6 mouse cellular contexts compared by ENCODE assay signal in the genomic region with DNA sequence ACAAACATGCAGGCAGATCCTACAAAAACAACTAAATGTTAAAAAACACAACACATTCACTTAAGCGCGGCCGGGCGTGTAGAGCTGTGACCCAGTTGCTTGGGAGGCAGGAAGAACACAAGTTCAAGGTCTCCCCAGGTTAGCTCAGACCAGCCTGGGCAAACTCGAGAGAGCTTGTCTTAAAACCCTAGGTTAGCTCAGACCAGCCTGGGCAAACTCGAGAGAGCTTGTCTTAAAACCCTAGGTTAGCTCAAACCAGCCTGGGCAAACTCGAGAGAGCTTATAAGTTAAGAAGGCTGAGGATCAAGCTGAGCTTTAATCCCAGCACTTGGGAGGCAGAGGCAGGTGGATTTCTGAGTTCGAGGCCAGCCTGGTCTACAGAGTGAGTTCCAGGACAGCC. TPM values are rescaled to one million over a fixed set of nuclear protein-coding genes. Genes with fewer than 3 reads are reported as not detected.
DNase-seq lines count a peak whose midpoint lies in the region.

No protein-coding gene starts in this region.

- intact Hi-C loops in left cerebral cortex, postnatal 14 days (cut with DNase I): loop anchor here (5.0 to 10.0 kb wide), 2 partner anchors 35 to 577 kb away; no protein-coding TSS in a partner anchor

- DNase-seq in T-cell, adult 2 months (ENCODE audit: low spot score): peak; percentile 0
- DNase-seq in gastrocnemius, adult 18-20 months (ENCODE audit: low spot score): peak; percentile 10
- peak; percentile 10 for DNase-seq in kidney, postnatal 10 days
- DNase-seq in left cerebral cortex, postnatal 14 days (ENCODE audit: low spot score in 2 of 2): peak; percentile 3 to 9
- peak; percentile 42 for DNase-seq in testis, postnatal 10 days (ENCODE audit: low spot score)
- DNase-seq in thymus, postnatal 4 days: peak; percentile 8

RNA-seq across cellular contexts. Expression of gene Mccc2, which starts 42.3 kb away (rescaled TPM):
- total RNA-seq in gastrocnemius, adult 18-20 months (2021): 10 to 100 TPM; 29.2 to 33.6 TPM
- total RNA-seq in left cerebral cortex, postnatal 14 days (2021): 10 to 100 TPM; 23.9 to 26.2 TPM

RNA-seq across cellular contexts. Expression of gene Bdp1, which starts 46.1 kb away (rescaled TPM):
- 10 to 100 TPM; 14.3 to 15.3 TPM for total RNA-seq in gastrocnemius, adult 18-20 months (2021)
- 10 to 100 TPM; 36.0 to 38.5 TPM for total RNA-seq in left cerebral cortex, postnatal 14 days (2021)

RNA-seq across cellular contexts. Expression of gene Serf1, which starts 50.1 kb away (rescaled TPM):
- 1 to 10 TPM; 7.9 to 8.7 TPM for total RNA-seq in gastrocnemius, adult 18-20 months (2021)
- total RNA-seq in left cerebral cortex, postnatal 14 days (2021): 10 to 100 TPM; 29.5 to 35.2 TPM

Comparison
In these comparisons a context has a peak if more than half of its experiments do, and no peak if none do; other contexts are left out.
1. Peak in every context shown above with its lines: DNase-seq.